Mouse (Mus musculus): Measurements from ENCODE around the gene Wapl.

Wapl gene

GRCm38 (mm10) chr14:34697376-34697775 is 23.6 kb downstream of the Wapl start:
- DNase-seq = no peak

- no peak for DNase-seq
These were observed 36.5 kb downstream of the Wapl start for GRCm38 (mm10) chr14:34710209-34710608.

GRCm38 (mm10) chr14:34712027-34712426 is 38.3 kb downstream of the Wapl start:
- DNase-seq = no peak

GRCm38 (mm10) chr14:34712857-34713256 is 39.1 kb downstream of the Wapl start:
- DNase-seq = no peak

- DNase-seq = no peak
These were observed 44.4 kb downstream of the Wapl start for GRCm38 (mm10) chr14:34718150-34718549.

GRCm38 (mm10) chr14:34727709-34728108 is 54.0 kb downstream of the Wapl start:
- DNase-seq = no peak

GRCm38 (mm10) chr14:34735405-34735804 is 61.7 kb downstream of the Wapl start:
- no peak for DNase-seq

- no peak for DNase-seq
These were observed 71.7 kb downstream of the Wapl start for GRCm38 (mm10) chr14:34745401-34745800.

- no peak for DNase-seq
These were observed 82.0 kb downstream of the Wapl start for GRCm38 (mm10) chr14:34755731-34756130.

- DNase-seq = no peak
These were observed 86.2 kb downstream of the Wapl start for GRCm38 (mm10) chr14:34759938-34760337.

GRCm38 (mm10) chr14:34761082-34761959 is 87.6 kb downstream of the Wapl start:
- DNase-seq = no peak

- DNase-seq = no peak
These were observed 89.0 kb downstream of the Wapl start for GRCm38 (mm10) chr14:34762682-34763081.

- DNase-seq = peak; percentile 14
These were observed 90.2 kb downstream of the Wapl start for GRCm38 (mm10) chr14:34763771-34764539.

GRCm38 (mm10) chr14:34764908-34765307 is 91.2 kb downstream of the Wapl start:
- DNase-seq = no peak

GRCm38 (mm10) chr14:34765380-34765779 is 91.7 kb downstream of the Wapl start:
- DNase-seq = no peak

GRCm38 (mm10) chr14:34766181-34766580 is 92.5 kb downstream of the Wapl start:
- DNase-seq = no peak

GRCm38 (mm10) chr14:34768373-34768772 is 94.6 kb downstream of the Wapl start:
- peak; percentile 90 for DNase-seq

GRCm38 (mm10) chr14:34769021-34769566 is 95.4 kb downstream of the Wapl start:
- peak; percentile 80 for DNase-seq

- no peak for DNase-seq
These were observed 95.9 kb downstream of the Wapl start for GRCm38 (mm10) chr14:34769567-34770158.

- no peak for DNase-seq
These were observed 96.7 kb downstream of the Wapl start for GRCm38 (mm10) chr14:34770467-34770866.

- no peak for DNase-seq
These were observed 97.9 kb downstream of the Wapl start for GRCm38 (mm10) chr14:34771601-34772000.

- DNase-seq = no peak
These were observed 98.4 kb downstream of the Wapl start for GRCm38 (mm10) chr14:34772132-34772531.

GRCm38 (mm10) chr14:34773681-34774080 is 100.0 kb downstream of the Wapl start:
- DNase-seq = no peak
